Mouse (Mus musculus): ENCODE measurements around the gene Rab5if. TPM values are rescaled to one million over a fixed set of nuclear protein-coding genes. Genes with fewer than 3 reads are reported as not detected.
"Not testable (repeated sequence)": the region's sequence is repeated elsewhere in the genome, so short reads cannot be mapped to it uniquely, and the experiment has no call there.

Gene Rab5if
- polyA plus RNA-seq, 1 experiment from 2014 or later = 188 TPM

DNA sequence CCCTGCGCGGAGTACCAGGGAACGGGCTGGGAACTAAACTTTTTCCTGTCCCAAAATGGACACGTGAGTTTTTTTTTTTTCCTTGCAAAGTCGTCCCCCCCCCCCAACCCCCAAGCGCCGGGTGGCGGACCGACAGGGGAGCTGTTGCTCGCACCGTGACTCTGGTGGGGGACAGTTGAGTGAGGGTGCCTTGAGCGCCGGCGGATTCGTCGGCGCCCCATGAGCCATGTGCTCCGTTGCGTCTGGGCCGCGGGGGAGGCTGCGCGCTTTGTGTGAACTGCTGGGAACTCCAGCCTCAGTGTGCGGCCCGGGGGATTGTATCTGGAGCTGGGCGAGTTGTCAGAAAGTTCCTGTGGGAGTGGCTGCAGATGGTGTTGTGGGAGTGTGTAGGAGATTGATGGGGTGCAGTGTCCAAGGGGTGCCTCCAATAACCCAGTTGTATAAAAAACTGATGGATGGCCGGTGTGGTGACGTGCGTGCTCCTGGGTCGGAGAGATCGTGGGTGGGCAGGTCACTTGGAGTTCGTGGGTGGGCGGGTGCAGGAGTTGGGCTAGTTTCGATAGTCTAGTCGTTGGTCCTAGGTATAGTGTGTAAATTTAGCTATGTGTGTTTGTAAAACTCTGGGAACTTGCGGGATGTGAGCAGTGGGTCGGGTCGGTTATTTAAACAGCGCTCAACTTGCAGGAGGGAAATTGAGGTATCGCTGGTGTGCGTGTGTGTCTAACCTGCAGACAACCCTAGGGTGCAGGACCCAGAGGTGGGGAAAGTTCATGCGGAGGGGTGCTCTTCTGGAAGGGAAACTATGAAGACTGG, 21.7 kb upstream of the Rab5if start:
- Histone ChIP-seq H3K4me2 (replicated peaks) (peak overlapping the region; percentile 82), H3K4me1 (peaks cover 45% of the 10 kb centered on the region), H3K36me3 (peaks cover 23% of the 10 kb centered on the region), H3K9me3 (no peaks in the 10 kb centered on the region), H3K27me3 (no peaks in the 10 kb centered on the region), H3K4me3 (peak overlapping the region; percentile 93), H3K27ac (peak overlapping the region; percentile 97), H3K9ac (peak overlapping the region; percentile 88)
- ATAC-seq (ENCODE audit: insufficient number of reproducible peaks, insufficient read depth, low FRiP score, low TSS enrichment) = no peak
- under 1% methylated on average over 42 of the region's 42 CpGs for whole genome bisulfite sequencing

DNA sequence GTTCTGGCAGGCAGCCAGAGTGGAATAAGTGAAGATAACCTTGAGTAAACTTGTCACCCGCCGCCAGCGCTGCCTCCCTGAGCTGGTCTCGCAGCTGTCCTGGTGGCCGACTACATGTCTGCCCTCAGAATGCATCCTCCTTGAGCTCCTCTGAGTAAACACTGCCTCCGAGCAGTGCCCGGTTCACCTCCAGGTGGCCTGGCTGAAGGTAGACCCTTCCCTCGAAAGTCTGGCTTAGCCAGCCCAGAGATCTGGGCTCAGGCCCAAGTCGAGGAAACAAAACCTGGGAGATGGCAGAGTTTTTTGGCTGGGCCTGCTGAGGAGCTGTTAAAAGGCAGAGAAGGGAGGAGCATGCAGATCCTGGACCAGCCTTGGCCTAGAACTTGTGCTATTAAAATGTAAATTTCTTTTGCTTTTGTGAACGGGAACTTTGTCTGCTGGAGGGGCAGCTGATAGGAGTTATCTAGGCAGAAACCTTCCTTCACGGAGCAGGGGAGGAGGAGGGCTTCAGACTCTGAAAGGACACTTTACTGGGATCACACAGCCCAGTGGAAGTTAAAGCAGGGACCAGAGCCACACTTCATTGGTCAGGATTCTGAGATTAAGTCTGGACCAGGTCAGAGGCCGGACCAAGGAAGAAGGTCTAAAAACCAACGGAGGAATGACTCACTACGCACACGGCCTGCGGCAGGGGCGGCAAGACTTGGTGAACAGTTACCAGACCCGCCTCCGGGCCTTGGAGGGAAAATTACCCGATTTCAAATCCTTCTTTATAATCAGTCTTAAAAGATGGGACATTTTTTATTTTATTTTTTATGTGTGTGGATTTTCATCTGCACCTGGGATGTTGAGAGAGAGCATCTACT, 20.9 kb upstream of the Rab5if start:
- peaks cover 24% of the 10 kb centered on the region for H3K36me3 ChIP-seq
- no peaks in the 10 kb centered on the region for H3K9me3 ChIP-seq
- peak overlapping the region; percentile 97 for H3K27ac ChIP-seq
- H3K27me3 ChIP-seq = no peaks in the 10 kb centered on the region
- H3K4me1 ChIP-seq = peaks cover 45% of the 10 kb centered on the region
- WGBS = 2% methylated on average over 20 of the region's 20 CpGs
- peak overlapping the region; percentile 93 for H3K4me3 ChIP-seq
- peak overlapping the region; percentile 88 for H3K9ac ChIP-seq
- H3K4me2 ChIP-seq (replicated peaks) = peak overlapping the region; percentile 82
- ATAC-seq (ENCODE audit: insufficient number of reproducible peaks, insufficient read depth, low FRiP score, low TSS enrichment) = no peak

DNA sequence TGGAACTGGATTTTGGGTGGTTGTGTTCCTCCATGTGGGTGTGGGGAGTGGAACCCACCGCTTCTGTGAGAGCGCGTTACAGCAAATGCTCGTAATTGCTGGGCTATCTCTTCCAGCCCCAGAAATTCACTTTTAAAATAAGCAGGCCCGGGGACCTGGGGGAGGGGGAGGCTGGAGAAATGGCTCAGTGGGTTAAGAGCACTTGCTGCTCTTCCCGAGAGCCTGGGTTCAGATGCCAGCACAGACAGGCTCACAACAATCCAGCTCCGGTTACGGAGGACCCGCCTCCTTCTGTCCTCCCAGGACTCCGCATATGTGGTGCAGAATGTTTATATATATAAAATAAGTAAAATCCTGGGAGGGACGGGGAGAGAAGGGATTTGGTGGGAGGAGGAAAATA, 20.2 kb upstream of the Rab5if start:
- H3K27ac ChIP-seq = peak overlapping the region; percentile 97
- H3K9ac ChIP-seq = peak overlapping the region; percentile 88
- ATAC-seq (ENCODE audit: insufficient number of reproducible peaks, insufficient read depth, low FRiP score, low TSS enrichment) = no peak
- peak overlapping the region; percentile 93 for H3K4me3 ChIP-seq
- no peaks in the 10 kb centered on the region for H3K9me3 ChIP-seq
- peak overlapping the region; percentile 82 for H3K4me2 ChIP-seq (replicated peaks)
- H3K27me3 ChIP-seq = no peaks in the 10 kb centered on the region
- H3K36me3 ChIP-seq = peaks cover 31% of the 10 kb centered on the region
- H3K4me1 ChIP-seq = peaks cover 47% of the 10 kb centered on the region
- 4% methylated on average over 11 of the region's 11 CpGs for WGBS

DNA sequence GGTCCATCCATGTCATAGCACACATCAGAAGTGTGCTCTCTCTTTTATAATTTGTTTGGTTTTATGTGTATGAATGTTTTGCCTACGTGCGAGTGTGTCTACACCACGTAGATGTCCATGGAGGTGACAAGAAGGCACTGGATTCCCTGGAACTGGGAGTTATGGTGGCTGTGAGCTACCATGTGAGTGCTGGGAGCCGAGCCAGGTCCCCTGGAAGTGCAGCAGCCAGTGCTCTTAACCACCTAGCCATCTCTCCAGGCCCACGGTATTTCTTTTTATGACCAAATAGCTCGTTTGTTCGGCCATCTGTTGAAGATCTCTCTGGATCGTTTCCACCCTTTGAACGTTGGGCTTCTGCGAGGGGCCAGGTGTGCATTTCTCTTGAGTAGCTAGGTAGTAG, 19.6 kb upstream of the Rab5if start:
- Histone ChIP-seq H3K4me2 (replicated peaks) (peak overlapping the region; percentile 82), H3K36me3 (peaks cover 36% of the 10 kb centered on the region), H3K27me3 (no peaks in the 10 kb centered on the region), H3K4me1 (peaks cover 50% of the 10 kb centered on the region), H3K4me3 (peak overlapping the region; percentile 93; the same call in 1 of the 2 replicates), H3K9me3 (no peaks in the 10 kb centered on the region), H3K27ac (0 out of 2 replicates have a peak overlapping the region, but pooled peaks have one; percentile 97), H3K9ac (no peak overlapping the region)
- 71% methylated on average over 10 of the region's 10 CpGs for WGBS
- no peak for ATAC-seq (ENCODE audit: insufficient number of reproducible peaks, insufficient read depth, low FRiP score, low TSS enrichment)

DNA sequence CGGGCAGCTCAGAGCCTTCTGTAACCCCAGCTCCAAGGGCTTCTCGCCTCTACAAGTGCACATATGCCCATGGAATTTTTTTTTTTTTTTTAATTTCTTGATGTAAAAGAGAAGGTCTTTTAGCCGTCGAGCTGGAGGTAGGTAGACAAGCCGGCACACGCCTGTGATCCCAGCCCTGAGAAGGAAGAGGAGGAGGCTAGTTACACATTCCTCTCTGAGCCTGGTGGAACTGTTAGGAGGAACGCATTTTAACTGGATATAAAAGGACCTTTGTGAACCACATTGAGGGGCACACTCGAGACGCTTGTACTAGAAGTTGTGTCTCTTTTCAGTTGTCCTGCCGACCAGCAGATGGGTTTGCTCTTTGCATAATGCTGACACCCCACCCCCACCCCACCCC, 18.2 kb upstream of the Rab5if start:
- Histone ChIP-seq H3K27ac (peak overlapping the region; percentile 67), H3K36me3 (peaks cover 50% of the 10 kb centered on the region), H3K27me3 (no peaks in the 10 kb centered on the region), H3K4me2 (replicated peaks) (peak overlapping the region; percentile 82), H3K9ac (no peak overlapping the region), H3K4me1 (peaks cover 44% of the 10 kb centered on the region), H3K9me3 (no peaks in the 10 kb centered on the region), H3K4me3 (no peak overlapping the region)
- 30% methylated on average over 10 of the region's 10 CpGs for WGBS
- no peak for ATAC-seq (ENCODE audit: insufficient number of reproducible peaks, insufficient read depth, low FRiP score, low TSS enrichment)

DNA sequence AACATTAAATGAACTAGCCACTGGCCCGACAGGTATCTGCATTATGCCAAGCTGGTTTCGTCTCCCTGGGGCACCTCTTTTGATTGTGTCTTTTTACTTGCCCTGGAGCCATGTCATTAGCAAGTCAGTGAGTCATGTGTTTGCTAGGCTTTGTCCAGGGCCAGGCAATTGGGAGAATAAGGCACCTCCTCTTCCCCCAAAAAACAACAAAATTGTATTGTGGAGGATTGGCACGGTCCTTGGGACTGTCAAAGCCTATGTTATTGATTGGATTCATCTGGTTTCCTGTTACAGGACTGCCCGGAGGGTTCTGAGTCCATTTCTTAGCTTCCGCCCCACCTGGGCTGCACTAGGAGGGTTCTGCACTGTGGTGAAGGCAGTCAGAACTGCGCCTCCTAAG, 15.3 kb upstream of the Rab5if start:
- 0 out of 2 replicates have a peak overlapping the region, but pooled peaks have one; percentile 11 for H3K27ac ChIP-seq
- no peaks in the 10 kb centered on the region for H3K27me3 ChIP-seq
- no peak overlapping the region for H3K4me3 ChIP-seq
- peaks cover 37% of the 10 kb centered on the region for H3K4me1 ChIP-seq
- H3K36me3 ChIP-seq = peaks cover 78% of the 10 kb centered on the region
- ATAC-seq (ENCODE audit: insufficient number of reproducible peaks, insufficient read depth, low FRiP score, low TSS enrichment) = no peak
- H3K9ac ChIP-seq = no peak overlapping the region
- WGBS = 45% methylated on average over 6 of the region's 6 CpGs
- no peak overlapping the region for H3K4me2 ChIP-seq (replicated peaks)
- H3K9me3 ChIP-seq = no peaks in the 10 kb centered on the region

DNA sequence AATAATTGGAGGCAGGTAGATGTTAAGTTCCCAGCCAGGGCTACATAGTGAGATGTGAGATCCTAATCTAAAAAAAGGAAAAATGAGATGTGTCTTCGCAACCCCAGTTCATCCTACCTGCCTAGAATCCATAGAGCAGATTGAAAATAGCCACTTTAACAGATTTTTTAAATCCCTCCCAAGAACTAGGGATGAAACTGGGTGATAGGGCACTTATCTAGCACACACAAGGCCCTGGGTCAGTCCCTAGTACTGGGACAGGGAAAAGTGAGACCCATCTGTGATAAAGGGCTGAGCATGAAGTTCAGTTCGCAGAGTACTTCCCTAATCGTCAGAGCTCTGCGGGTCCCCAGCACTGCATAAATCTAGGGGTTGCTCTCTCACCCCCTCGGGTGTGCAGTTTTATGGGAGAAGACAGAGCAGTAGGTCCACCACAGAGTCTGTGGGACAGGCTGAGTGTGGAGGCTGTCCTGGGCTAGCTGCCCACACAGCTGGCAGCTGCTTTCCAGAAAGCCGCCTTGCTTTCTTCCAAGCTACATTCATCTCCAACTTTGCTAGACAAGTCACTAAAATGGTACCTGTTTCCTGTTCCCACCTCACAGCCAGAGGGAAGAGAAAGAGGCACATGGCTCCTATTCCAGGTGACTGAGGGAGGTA, 14.3 kb upstream of the Rab5if start:
- no peak overlapping the region for H3K27ac ChIP-seq
- H3K4me1 ChIP-seq = peaks cover 27% of the 10 kb centered on the region
- H3K4me3 ChIP-seq = no peak overlapping the region
- no peak overlapping the region for H3K4me2 ChIP-seq (replicated peaks)
- H3K36me3 ChIP-seq = peaks cover 82% of the 10 kb centered on the region
- 92% methylated on average over 6 of the region's 6 CpGs for WGBS
- H3K9me3 ChIP-seq = no peaks in the 10 kb centered on the region
- no peak for ATAC-seq (ENCODE audit: insufficient number of reproducible peaks, insufficient read depth, low FRiP score, low TSS enrichment)
- no peaks in the 10 kb centered on the region for H3K27me3 ChIP-seq
- no peak overlapping the region for H3K9ac ChIP-seq

DNA sequence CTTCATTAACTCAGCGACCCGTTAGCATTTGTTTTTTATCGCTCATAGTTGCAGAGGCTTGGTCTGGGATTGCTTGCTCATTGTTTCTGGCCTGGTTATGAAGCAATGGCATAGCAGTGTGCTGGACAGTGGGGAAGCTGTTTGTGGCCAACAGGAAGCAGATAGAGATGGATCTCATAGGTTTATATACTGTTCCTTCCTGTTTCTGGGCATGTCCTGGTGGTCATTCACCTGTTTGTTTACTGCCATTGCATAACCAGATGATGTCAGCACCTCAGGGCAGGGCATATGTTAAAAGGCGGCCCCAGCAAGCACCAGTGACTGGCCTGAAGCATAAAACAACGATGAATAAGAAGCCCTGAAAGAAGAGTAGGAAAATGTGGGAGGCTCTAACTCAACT, 12.4 kb upstream of the Rab5if start:
- ATAC-seq (ENCODE audit: insufficient number of reproducible peaks, insufficient read depth, low FRiP score, low TSS enrichment) = no peak
- no peaks in the 10 kb centered on the region for H3K9me3 ChIP-seq
- H3K27ac ChIP-seq = no peak overlapping the region
- no peak overlapping the region for H3K4me2 ChIP-seq (replicated peaks)
- H3K9ac ChIP-seq = no peak overlapping the region
- WGBS = 87% methylated on average over 5 of the region's 5 CpGs
- H3K36me3 ChIP-seq = peaks cover 71% of the 10 kb centered on the region
- H3K27me3 ChIP-seq = no peaks in the 10 kb centered on the region
- 0 out of 2 replicates have a peak, but pooled peaks cover 12% of the 10 kb centered on the region for H3K4me1 ChIP-seq
- no peak overlapping the region for H3K4me3 ChIP-seq

DNA sequence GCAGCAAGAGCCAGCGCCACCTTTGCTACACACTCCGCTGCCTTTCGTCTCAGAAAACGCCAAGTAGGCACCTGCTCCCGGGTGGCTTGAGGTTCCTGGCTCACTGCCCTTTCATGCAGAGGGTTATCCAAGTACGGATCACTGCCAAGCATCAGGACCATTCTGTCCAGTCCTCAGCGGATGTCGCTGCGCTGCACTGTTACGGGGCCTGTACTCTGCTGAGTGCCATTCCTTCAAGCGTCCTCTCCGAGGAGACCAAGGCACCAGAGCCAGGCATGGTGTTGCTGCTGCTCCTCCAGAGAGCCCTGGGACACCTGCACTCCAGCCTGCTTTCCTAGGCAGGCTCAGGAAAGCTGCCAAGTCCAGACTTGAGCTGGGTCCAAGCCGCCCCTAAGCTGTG, 9.3 kb upstream of the Rab5if start:
- H3K36me3 ChIP-seq = peaks cover 49% of the 10 kb centered on the region
- H3K4me2 ChIP-seq (replicated peaks); H3K4me1 ChIP-seq; H3K4me3 ChIP-seq; ATAC-seq (ENCODE audit: insufficient number of reproducible peaks, insufficient read depth, low FRiP score, low TSS enrichment); H3K9ac ChIP-seq; H3K27ac ChIP-seq; H3K27me3 ChIP-seq; H3K9me3 ChIP-seq: not testable (repeated sequence)
- WGBS = 75% methylated on average over 9 of the region's 13 CpGs

DNA sequence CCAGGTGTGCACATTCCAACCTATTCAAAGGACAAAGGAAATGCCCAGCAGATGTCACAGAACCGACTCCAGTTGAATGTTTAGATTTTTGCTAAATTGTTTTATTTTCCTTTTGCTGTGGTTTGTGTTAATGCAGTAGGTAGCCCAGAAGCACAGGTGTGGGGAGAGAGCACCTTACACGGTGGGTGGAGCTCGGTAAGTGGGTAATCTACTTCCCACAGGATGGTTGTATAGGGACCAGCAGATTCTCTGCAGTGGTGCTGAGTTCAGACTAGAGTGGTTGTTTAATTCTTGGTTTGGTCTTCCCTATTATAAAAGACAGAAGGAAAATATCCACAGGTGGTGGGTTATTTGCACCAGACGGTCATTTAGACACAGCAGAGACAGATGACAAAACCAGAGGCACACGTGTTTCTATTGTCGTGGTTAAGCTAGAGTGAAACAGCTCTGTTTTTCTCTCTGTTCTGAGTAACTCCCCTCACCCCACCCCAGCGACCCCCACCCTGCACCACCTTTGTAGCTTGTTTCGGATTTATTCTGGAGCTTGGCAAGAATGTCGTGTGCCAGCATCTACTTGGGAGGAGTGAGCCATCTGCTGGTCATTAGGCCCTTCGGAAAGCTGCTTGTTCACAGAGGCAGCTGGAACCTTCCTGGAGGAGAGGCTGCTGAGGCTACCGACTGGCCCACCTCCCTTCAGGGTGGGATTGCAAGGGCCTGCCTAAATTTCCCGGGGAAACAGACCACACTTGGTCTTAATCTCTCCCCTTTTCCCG, 8.7 kb upstream of the Rab5if start:
- H3K27me3 ChIP-seq; ATAC-seq (ENCODE audit: insufficient number of reproducible peaks, insufficient read depth, low FRiP score, low TSS enrichment); H3K4me2 ChIP-seq (replicated peaks); H3K4me3 ChIP-seq; H3K27ac ChIP-seq; H3K4me1 ChIP-seq; H3K9ac ChIP-seq; H3K9me3 ChIP-seq: not testable (repeated sequence)
- WGBS = 37% methylated on average over 13 of the region's 13 CpGs
- peaks cover 43% of the 10 kb centered on the region for H3K36me3 ChIP-seq

DNA sequence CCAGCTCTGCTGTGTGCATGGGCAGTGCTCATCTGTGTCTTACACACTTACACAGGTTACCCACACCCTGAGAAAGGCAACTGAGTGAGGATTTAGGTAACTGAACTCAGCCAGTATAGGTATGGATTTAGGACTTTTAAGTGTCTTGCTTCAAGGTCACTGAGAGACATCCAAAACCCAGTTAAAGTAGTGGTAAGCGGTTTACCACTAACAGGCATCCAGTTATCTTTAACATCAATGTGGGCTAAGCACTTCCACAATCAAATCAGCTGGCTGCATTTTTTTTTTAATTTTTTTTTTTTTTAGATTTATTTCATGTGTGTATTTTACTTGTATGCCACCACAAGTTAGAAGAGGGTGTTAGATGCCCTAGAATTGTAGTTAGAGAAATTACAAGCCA, 6.6 kb upstream of the Rab5if start:
- no peak for ATAC-seq (ENCODE audit: insufficient number of reproducible peaks, insufficient read depth, low FRiP score, low TSS enrichment)
- no peak overlapping the region for H3K27ac ChIP-seq
- no peaks in the 10 kb centered on the region for H3K27me3 ChIP-seq
- H3K4me2 ChIP-seq (replicated peaks) = no peak overlapping the region
- no peaks in the 10 kb centered on the region for H3K9me3 ChIP-seq
- H3K36me3 ChIP-seq = peaks cover 21% of the 10 kb centered on the region
- WGBS = 93% methylated on average over 1 of the region's 1 CpGs
- no peak overlapping the region for H3K4me3 ChIP-seq
- H3K9ac ChIP-seq = no peak overlapping the region
- 0 out of 2 replicates have a peak, but pooled peaks cover 6% of the 10 kb centered on the region for H3K4me1 ChIP-seq
